Mouse (Mus musculus) spleen, adult 2 months (tissue): ENCODE data around the gene Odf2. TPM values are rescaled to one million over a fixed set of nuclear protein-coding genes. Genes with fewer than 3 reads are reported as not detected.

ENCODE experiments used
- DNase-seq, 2 experiments: peaks; one replicate each; pipeline versions ENCODE4 v3.0.0 to v3.0.0-alpha.2; 2012 to 2021; ENCODE audit warnings: low spot score in 2 of 2, low read depth in 1 of 2
- H3K27ac ChIP-seq: fragments of 200-500 bp; 2 replicates; pipeline ENCODE4 v1.5.1; 2012; ENCODE audit warnings: low read length, inconsistent platforms; ENCODE audit not compliant: insufficient read depth
- H3K27me3 ChIP-seq: fragments of 200-500 bp; 2 replicates; pipeline ENCODE4 v1.6.1; 2012; ENCODE audit warnings: mild to moderate bottlenecking, moderate library complexity, low read length, inconsistent platforms; ENCODE audit not compliant: control insufficient read depth, insufficient read depth
- H3K36me3 ChIP-seq: fragments of 200-500 bp; 2 replicates; pipeline ENCODE4 v1.6.1; 2012; ENCODE audit warnings: mild to moderate bottlenecking, low read length, inconsistent platforms; ENCODE audit not compliant: control insufficient read depth, insufficient read depth
- H3K4me1 ChIP-seq: fragments of 200-500 bp; 2 replicates; pipeline ENCODE4 v1.6.1; 2011; ENCODE audit warnings: inconsistent platforms; ENCODE audit not compliant: control insufficient read depth, insufficient read depth, insufficient read length
- H3K4me3 ChIP-seq: fragments of 200-500 bp; 2 replicates; pipeline ENCODE4 v1.5.1; 2011; ENCODE audit warnings: mild to moderate bottlenecking, inconsistent platforms; ENCODE audit not compliant: insufficient read depth, insufficient read length; ENCODE audit errors: extremely low read depth
- CTCF ChIP-seq: fragments of 200-500 bp; IDR thresholded peaks from 2 replicates; pipeline ENCODE4 v1.5.1; 2011; ENCODE audit warnings: mild to moderate bottlenecking, inconsistent platforms; ENCODE audit not compliant: insufficient read depth, insufficient read length, insufficient replicate concordance; ENCODE audit errors: extremely low read depth
- POLR2A ChIP-seq: fragments of 200-500 bp; IDR thresholded peaks from 2 replicates; pipeline ENCODE4 v1.6.1; 2011; ENCODE audit warnings: low read depth, low read length, inconsistent platforms
- WGBS: fragments of 180-500 bp; shearing (Covaris S2); methylation state at CpG from one replicate; pipeline ENCODE4 v1.1.7; 2018; 5-methylcytosine and 5-hydroxymethylcytosine counted together
- polyA plus RNA-seq: library from polyadenylated mRNA; depleted of rRNA; stranded (reverse); fragments of >200 nt; gene quantifications from 2 replicates; pipeline ENCODE4 v1.2.3, GENCODE M21; 2012

Odf2 gene
- polyA plus RNA-seq, 1 experiment = 26.3 TPM

GRCm38 (mm10) chr2:29940073-29940472 lies 51.1 kb downstream of the Odf2 start:
- WGBS = 93% methylated on average over 9 of the region's 9 CpGs
- DNase-seq = no peak
- Histone ChIP-seq H3K4me3 (no peak overlapping the region), H3K36me3 (peaks cover 40% of the 10 kb centered on the region), H3K27ac (no peak overlapping the region), H3K4me1 (no peaks in the 10 kb centered on the region; the same call in 1 of the 2 replicates), H3K27me3 (no peaks in the 10 kb centered on the region)
- no peak for TF ChIP-seq CTCF
- TF ChIP-seq POLR2A = no peak

GRCm38 (mm10) chr2:29940826-29941225 lies 51.8 kb downstream of the Odf2 start:
- no peak for DNase-seq
- H3K4me1 ChIP-seq = no peaks in the 10 kb centered on the region; the same call in 1 of the 2 replicates
- H3K27me3 ChIP-seq = no peaks in the 10 kb centered on the region
- H3K27ac ChIP-seq = no peak overlapping the region
- 95% methylated on average over 7 of the region's 7 CpGs for WGBS
- H3K36me3 ChIP-seq = peaks cover 42% of the 10 kb centered on the region
- no peak overlapping the region for H3K4me3 ChIP-seq
- TF ChIP-seq CTCF (no peak), POLR2A (no peak)

DNA sequence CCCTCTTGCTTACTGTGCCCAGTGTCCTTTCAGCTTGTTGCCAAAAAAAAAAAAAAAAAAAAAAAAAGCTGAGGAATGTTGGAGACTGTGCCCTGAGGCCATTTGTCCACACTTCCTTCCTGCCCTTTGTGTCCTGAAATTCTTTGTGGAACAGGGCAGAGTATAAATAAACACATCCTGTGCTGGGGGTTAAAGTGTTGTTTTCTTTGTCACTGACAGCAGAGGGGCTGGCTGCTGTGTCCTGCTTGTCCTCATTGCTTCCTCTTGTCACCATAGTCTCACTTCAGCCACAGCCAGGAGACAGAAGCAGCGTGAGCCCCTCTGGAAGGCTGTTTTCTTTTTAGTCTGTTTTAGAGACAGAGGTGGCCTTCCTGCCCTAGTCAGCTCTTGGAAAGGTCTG lies 55.7 kb downstream of the Odf2 start:
- TF ChIP-seq CTCF = no peak
- TF ChIP-seq POLR2A = no peak
- no peak overlapping the region for H3K4me3 ChIP-seq
- WGBS = 97% methylated on average over 1 of the region's 1 CpGs
- H3K27ac ChIP-seq = peak overlapping the region; percentile 24; the same call in 1 of the 2 replicates
- H3K4me1 ChIP-seq = no peaks in the 10 kb centered on the region
- H3K36me3 ChIP-seq = peaks cover 46% of the 10 kb centered on the region
- H3K27me3 ChIP-seq = no peaks in the 10 kb centered on the region
- DNase-seq = no peak

DNA sequence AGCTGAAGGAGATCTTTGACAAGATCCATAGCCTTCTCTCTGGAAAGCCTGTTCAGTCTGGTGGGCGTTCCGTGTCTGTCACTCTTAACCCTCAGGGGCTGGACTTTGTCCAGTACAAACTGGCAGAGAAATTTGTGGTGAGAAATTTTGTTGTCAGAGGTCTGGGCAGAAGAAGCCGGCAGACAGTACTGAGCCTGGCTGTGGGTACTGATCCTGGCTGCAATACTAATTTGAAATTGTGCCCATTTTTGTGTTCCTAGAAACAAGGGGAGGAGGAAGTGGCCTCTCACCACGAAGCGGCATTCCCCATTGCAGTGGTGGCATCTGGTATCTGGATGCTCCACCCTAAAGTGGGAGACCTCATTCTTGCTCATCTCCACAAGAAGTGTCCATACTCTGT lies 59.9 kb downstream of the Odf2 start:
- H3K27me3 ChIP-seq = no peaks in the 10 kb centered on the region
- H3K4me3 ChIP-seq = no peak overlapping the region
- TF ChIP-seq POLR2A (no peak), CTCF (no peak)
- no peak for DNase-seq
- no peak overlapping the region for H3K27ac ChIP-seq
- 90% methylated on average over 5 of the region's 5 CpGs for WGBS
- peaks cover 45% of the 10 kb centered on the region for H3K36me3 ChIP-seq
- no peaks in the 10 kb centered on the region for H3K4me1 ChIP-seq

DNA sequence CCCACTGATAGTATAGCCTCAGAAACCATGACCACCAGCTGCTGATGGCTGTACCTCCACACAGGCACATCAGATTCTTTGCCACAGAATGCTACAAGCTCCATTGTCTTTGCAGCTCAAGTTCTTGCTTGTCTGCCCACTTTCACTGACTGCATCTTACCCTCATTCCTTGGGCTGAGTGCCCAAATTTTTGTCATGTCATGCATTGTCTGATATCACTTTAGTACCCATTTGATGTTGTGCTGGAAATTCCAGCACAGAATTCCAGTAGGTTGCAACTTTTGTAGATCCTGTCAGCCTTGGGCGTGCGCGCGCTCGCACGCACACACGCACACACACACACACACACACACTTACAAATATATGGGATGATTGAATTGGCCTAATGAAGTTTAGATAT lies 72.2 kb downstream of the Odf2 start:
- Histone ChIP-seq H3K4me1 (no peaks in the 10 kb centered on the region), H3K4me3 (no peak overlapping the region), H3K27me3 (peaks cover 3% of the 10 kb centered on the region; the same call in 1 of the 2 replicates), H3K27ac (no peak overlapping the region), H3K36me3 (peaks cover 8% of the 10 kb centered on the region)
- TF ChIP-seq POLR2A = no peak
- no peak for TF ChIP-seq CTCF
- 97% methylated on average over 7 of the region's 7 CpGs for WGBS
- no peak for DNase-seq

GRCm38 (mm10) chr2:29964354-29965249 lies 75.6 kb downstream of the Odf2 start:
- Histone ChIP-seq H3K4me3 (peak overlapping the region; percentile 100), H3K27me3 (peaks cover 3% of the 10 kb centered on the region; the same call in 1 of the 2 replicates), H3K36me3 (peaks cover 3% of the 10 kb centered on the region), H3K27ac (peak overlapping the region; percentile 86), H3K4me1 (no peaks in the 10 kb centered on the region; the same call in none of the 2 replicates)
- DNase-seq = no peak
- 22% methylated on average over 10 of the region's 10 CpGs for WGBS
- TF ChIP-seq POLR2A (no peak), CTCF (no peak)

GRCm38 (mm10) chr2:29965250-29965843 lies 76.3 kb downstream of the Odf2 start, which contains the start of gene Sptan1:
Gene Sptan1 (plus strand): TSS chr2:29965560.
- TF ChIP-seq CTCF (no peak), POLR2A (peak; percentile 96)
- H3K27me3 ChIP-seq = peaks cover 3% of the 10 kb centered on the region; the same call in 1 of the 2 replicates
- peak; percentile 89 to 94 for DNase-seq
- H3K36me3 ChIP-seq = peaks cover 4% of the 10 kb centered on the region
- H3K27ac ChIP-seq = peak within 1 kb of the TSS; percentile 97
- under 1% methylated on average over 82 of the region's 82 CpGs for WGBS
- peak within 1 kb of the TSS; percentile 100 for H3K4me3 ChIP-seq
- no peaks in the 10 kb centered on the region; the same call in none of the 2 replicates for H3K4me1 ChIP-seq
